Mouse (Mus musculus) stomach, postnatal 0 days (tissue): Measurements from ENCODE around the gene Pcsk5. TPM values are rescaled to one million over a fixed set of nuclear protein-coding genes. Genes with fewer than 3 reads are reported as not detected.

Source experiments
- ATAC-seq: fragments of 200-750 bp; cut with Nextera tagmentation; 2 replicates; pipeline ENCODE4 v1.8.0; 2017; ENCODE audit not compliant: low FRiP score, low TSS enrichment
- DNase-seq: peaks from one replicate; pipeline ENCODE4 v3.0.0-alpha.2; 2016; ENCODE audit warnings: low spot score
- H3K27ac ChIP-seq: fragments of 300-500 bp; sonication (generic); replicated peaks from 2 replicates; pipeline ENCODE4 v1.5.1; 2014; ENCODE audit warnings: mild to moderate bottlenecking, control low read depth
- H3K27me3 ChIP-seq: fragments of 300-500 bp; sonication (generic); 2 replicates; pipeline ENCODE4 v1.6.1; 2014; ENCODE audit warnings: low read length; ENCODE audit not compliant: control insufficient read depth, insufficient read depth
- H3K36me3 ChIP-seq: fragments of 300-500 bp; sonication (generic); 2 replicates; pipeline ENCODE4 v1.6.1; 2014; ENCODE audit warnings: low read length, mixed read lengths; ENCODE audit not compliant: control insufficient read depth, insufficient read depth
- H3K4me1 ChIP-seq: fragments of 300-500 bp; sonication (generic); replicated peaks from 2 replicates; pipeline ENCODE4 v1.6.1; 2014; ENCODE audit warnings: antibody characterized with exemption; ENCODE audit not compliant: control insufficient read depth, insufficient read depth
- H3K4me2 ChIP-seq: fragments of 300-500 bp; sonication (generic); replicated peaks from 2 replicates; pipeline ENCODE4 v1.6.1; 2014; ENCODE audit warnings: low read depth, mild to moderate bottlenecking, control low read depth, moderate library complexity
- H3K4me3 ChIP-seq: fragments of 300-500 bp; sonication (generic); 2 replicates; pipeline ENCODE4 v1.5.1; 2014; ENCODE audit warnings: low read depth, low read length, control low read depth
- H3K9ac ChIP-seq: fragments of 300-500 bp; sonication (generic); 2 replicates; pipeline ENCODE4 v1.6.1; 2014; ENCODE audit warnings: mild to moderate bottlenecking, low read length, control low read depth, mixed read lengths
- H3K9me3 ChIP-seq: fragments of 300-500 bp; sonication (generic); 2 replicates; pipeline ENCODE4 v1.6.1; 2016; ENCODE audit warnings: low read length; ENCODE audit not compliant: control insufficient read depth
- CTCF ChIP-seq: IDR thresholded peaks from 2 replicates; pipeline ENCODE4 v1.5.1; 2016; ENCODE audit warnings: antibody characterized with exemption, low read depth, mild to moderate bottlenecking, moderate library complexity
- EP300 ChIP-seq: optimal IDR thresholded peaks from 2 replicates; pipeline ENCODE3; 2016; ENCODE audit warnings: antibody characterized with exemption
- WGBS: fragments of 180-500 bp; shearing (Covaris S2); extraction: QIAGEN DNeasy Blood & Tissue Kit; methylation state at CpG from one replicate; pipeline ENCODE4 v1.1.7; 2014; 5-methylcytosine and 5-hydroxymethylcytosine counted together
- polyA plus RNA-seq: library from polyadenylated mRNA; unstranded; fragments of >200 nt; fragmentation: Nextera tagmentation; extraction: Ambion mirVana; gene quantifications from 2 replicates; pipeline ENCODE4 v1.2.1, GENCODE M21; 2015

Gene Pcsk5
- polyA plus RNA-seq, 1 experiment from 2014 or later = 4.3 TPM

GRCm38 (mm10) chr19:17603322-17603721, 234.1 kb downstream of the Pcsk5 start:
- ATAC-seq (no peak), DNase-seq (no peak)
- no peak overlapping the region for H3K27ac ChIP-seq
- H3K36me3 ChIP-seq = no peaks in the 10 kb centered on the region
- no peak overlapping the region for H3K4me2 ChIP-seq
- no peak for TF ChIP-seq EP300
- TF ChIP-seq CTCF = no peak
- no peak overlapping the region for H3K4me3 ChIP-seq
- H3K9me3 ChIP-seq = no peaks in the 10 kb centered on the region
- WGBS = 56% methylated on average over 3 of the region's 3 CpGs
- H3K9ac ChIP-seq = no peak overlapping the region
- no peaks in the 10 kb centered on the region for H3K4me1 ChIP-seq
- H3K27me3 ChIP-seq = no peaks in the 10 kb centered on the region

- Histone ChIP-seq H3K9me3 (no peaks in the 10 kb centered on the region), H3K27ac (no peak overlapping the region), H3K4me1 (no peaks in the 10 kb centered on the region), H3K36me3 (no peaks in the 10 kb centered on the region), H3K9ac (no peak overlapping the region), H3K4me3 (no peak overlapping the region), H3K27me3 (no peaks in the 10 kb centered on the region), H3K4me2 (no peak overlapping the region)
- TF ChIP-seq EP300 (no peak), CTCF (no peak)
- 72% methylated on average over 2 of the region's 2 CpGs for WGBS
- DNase-seq = no peak
- no peak for ATAC-seq
Measured at GRCm38 (mm10) chr19:17600347-17600746, 237.1 kb downstream of the Pcsk5 start.

GRCm38 (mm10) chr19:17592790-17593189, 244.6 kb downstream of the Pcsk5 start:
- no peak overlapping the region for H3K9ac ChIP-seq
- TF ChIP-seq CTCF (no peak), EP300 (no peak)
- H3K4me3 ChIP-seq = no peak overlapping the region
- no peaks in the 10 kb centered on the region for H3K9me3 ChIP-seq
- peaks cover 4% of the 10 kb centered on the region; the same call in 1 of the 2 replicates for H3K4me1 ChIP-seq
- H3K27me3 ChIP-seq = no peaks in the 10 kb centered on the region
- no peaks in the 10 kb centered on the region for H3K36me3 ChIP-seq
- 4% methylated on average over 1 of the region's 1 CpGs for WGBS
- H3K4me2 ChIP-seq = no peak overlapping the region
- peak; percentile 62 for DNase-seq
- ATAC-seq = 0 out of 2 replicates have a peak, but pooled peaks have one; percentile 40
- no peak overlapping the region for H3K27ac ChIP-seq

GRCm38 (mm10) chr19:17591335-17591734, 246.1 kb downstream of the Pcsk5 start:
- no peak overlapping the region for H3K4me3 ChIP-seq
- DNase-seq (no peak), ATAC-seq (no peak)
- H3K9me3 ChIP-seq = no peaks in the 10 kb centered on the region
- H3K4me1 ChIP-seq = peaks cover 4% of the 10 kb centered on the region; the same call in 1 of the 2 replicates
- H3K36me3 ChIP-seq = no peaks in the 10 kb centered on the region
- H3K9ac ChIP-seq = no peak overlapping the region
- no peak overlapping the region for H3K4me2 ChIP-seq
- H3K27ac ChIP-seq = no peak overlapping the region
- no peaks in the 10 kb centered on the region for H3K27me3 ChIP-seq
- TF ChIP-seq EP300 = no peak
- no peak for TF ChIP-seq CTCF
- 37% methylated on average over 8 of the region's 8 CpGs for WGBS

- whole genome bisulfite sequencing = 88% methylated on average over 1 of the region's 1 CpGs
- Histone ChIP-seq H3K36me3 (no peaks in the 10 kb centered on the region), H3K4me3 (no peak overlapping the region), H3K27ac (no peak overlapping the region), H3K9ac (no peak overlapping the region), H3K9me3 (no peaks in the 10 kb centered on the region), H3K4me1 (peaks cover 4% of the 10 kb centered on the region; the same call in 1 of the 2 replicates), H3K27me3 (no peaks in the 10 kb centered on the region), H3K4me2 (no peak overlapping the region)
- DNase-seq = no peak
- no peak for TF ChIP-seq CTCF
- no peak for TF ChIP-seq EP300
- ATAC-seq = no peak
Measured at GRCm38 (mm10) chr19:17590314-17590713, 247.1 kb downstream of the Pcsk5 start.

GRCm38 (mm10) chr19:17577412-17577811, 260.0 kb downstream of the Pcsk5 start:
- Histone ChIP-seq H3K9ac (no peak overlapping the region), H3K9me3 (no peaks in the 10 kb centered on the region), H3K4me2 (no peak overlapping the region), H3K4me3 (no peak overlapping the region), H3K36me3 (no peaks in the 10 kb centered on the region), H3K27me3 (no peaks in the 10 kb centered on the region), H3K4me1 (no peaks in the 10 kb centered on the region), H3K27ac (no peak overlapping the region)
- DNase-seq (no peak), ATAC-seq (no peak)
- no peak for TF ChIP-seq EP300
- TF ChIP-seq CTCF = no peak
- 82% methylated on average over 4 of the region's 4 CpGs for WGBS
